Mouse (Mus musculus) erythroblast, embryonic 14.5 days (primary cell): ENCODE measurements at regions not wholly inside any gene's neighbourhood (a gene's known extent, or its start where the extent isn't known, plus 50 kb on each side); places are given as distances from the start of the nearest gene placed in this dataset.

ENCODE experiments used
- H3K27me3 ChIP-seq: 2 replicates; pipeline ENCODE4 v1.6.1; 2012; ENCODE audit warnings: inconsistent platforms; ENCODE audit not compliant: control insufficient read depth
- H3K36me3 ChIP-seq: 2 replicates; pipeline ENCODE4 v1.6.1; 2012; ENCODE audit warnings: mild to moderate bottlenecking, inconsistent platforms; ENCODE audit not compliant: control insufficient read depth
- H3K4me1 ChIP-seq: 2 replicates; pipeline ENCODE4 v1.6.1; 2012; ENCODE audit warnings: inconsistent platforms; ENCODE audit not compliant: control insufficient read depth
- H3K4me3 ChIP-seq: replicated peaks from 2 replicates; pipeline ENCODE3; 2012; ENCODE audit warnings: moderate library complexity, mild to moderate bottlenecking, inconsistent platforms
- H3K9me3 ChIP-seq: 2 replicates; pipeline ENCODE4 v1.6.1; 2012; ENCODE audit warnings: low read length, inconsistent platforms, mixed read lengths; ENCODE audit not compliant: control insufficient read depth
- GATA1 ChIP-seq: IDR thresholded peaks from 2 replicates; pipeline ENCODE4 v1.6.1; 2012; ENCODE audit warnings: low read length, inconsistent platforms, mixed read lengths
- TAL1 ChIP-seq: IDR thresholded peaks from 3 replicates; pipeline ENCODE4 v1.6.1; 2012; ENCODE audit warnings: low read length, inconsistent platforms, mixed read lengths

- Histone ChIP-seq H3K4me1 (peaks cover 2% of the 10 kb centered on the region), H3K4me3 (no peak overlapping the region), H3K36me3 (no peaks in the 10 kb centered on the region), H3K9me3 (no peaks in the 10 kb centered on the region), H3K27me3 (peaks cover 9% of the 10 kb centered on the region)
- TF ChIP-seq GATA1 (no peak), TAL1 (no peak)
These were observed 1177.0 kb downstream of the 4930447A16Rik start for GRCm38 (mm10) chr15:38602187-38602870.

GRCm38 (mm10) chr15:38603918-38604317, 1178.6 kb downstream of the 4930447A16Rik start:
- no peak overlapping the region for H3K4me3 ChIP-seq
- H3K36me3 ChIP-seq = no peaks in the 10 kb centered on the region
- peaks cover 9% of the 10 kb centered on the region; the same call in 1 of the 2 replicates for H3K27me3 ChIP-seq
- H3K9me3 ChIP-seq = no peaks in the 10 kb centered on the region
- H3K4me1 ChIP-seq = peaks cover 2% of the 10 kb centered on the region
- TF ChIP-seq TAL1 (no peak), GATA1 (no peak)

- no peak overlapping the region for H3K4me3 ChIP-seq
- peaks cover 7% of the 10 kb centered on the region; the same call in 1 of the 2 replicates for H3K27me3 ChIP-seq
- no peak for TF ChIP-seq GATA1
- no peak for TF ChIP-seq TAL1
- peaks cover 3% of the 10 kb centered on the region; the same call in 1 of the 2 replicates for H3K9me3 ChIP-seq
- no peaks in the 10 kb centered on the region for H3K36me3 ChIP-seq
- peaks cover 2% of the 10 kb centered on the region for H3K4me1 ChIP-seq
These were observed 1182.0 kb downstream of the 4930447A16Rik start for GRCm38 (mm10) chr15:38607368-38607767.

- peaks cover 3% of the 10 kb centered on the region; the same call in 1 of the 2 replicates for H3K9me3 ChIP-seq
- H3K4me1 ChIP-seq = peaks cover 2% of the 10 kb centered on the region
- H3K36me3 ChIP-seq = no peaks in the 10 kb centered on the region
- peaks cover 7% of the 10 kb centered on the region; the same call in 1 of the 2 replicates for H3K27me3 ChIP-seq
- no peak overlapping the region for H3K4me3 ChIP-seq
- TF ChIP-seq TAL1 (no peak), GATA1 (no peak)
These were observed 1183.0 kb downstream of the 4930447A16Rik start for GRCm38 (mm10) chr15:38608207-38608870.

- H3K27me3 ChIP-seq = peaks cover 7% of the 10 kb centered on the region; the same call in 1 of the 2 replicates
- peaks cover 2% of the 10 kb centered on the region for H3K4me1 ChIP-seq
- peaks cover 3% of the 10 kb centered on the region; the same call in 1 of the 2 replicates for H3K9me3 ChIP-seq
- H3K36me3 ChIP-seq = no peaks in the 10 kb centered on the region
- H3K4me3 ChIP-seq = no peak overlapping the region
- TF ChIP-seq GATA1 (no peak), TAL1 (no peak)
These were observed 1184.2 kb downstream of the 4930447A16Rik start for GRCm38 (mm10) chr15:38609522-38609921.
